Mouse (Mus musculus): Measurements from ENCODE around the gene Mark2. TPM values are rescaled to one million over a fixed set of nuclear protein-coding genes. Genes with fewer than 3 reads are reported as not detected.
A peak's percentile ranks its signal among the peaks of the same experiment; 100 is the strongest.

Gene Mark2
- total RNA-seq, 2 experiments from 2014 or later: 51.9 to 55.4 TPM

DNA sequence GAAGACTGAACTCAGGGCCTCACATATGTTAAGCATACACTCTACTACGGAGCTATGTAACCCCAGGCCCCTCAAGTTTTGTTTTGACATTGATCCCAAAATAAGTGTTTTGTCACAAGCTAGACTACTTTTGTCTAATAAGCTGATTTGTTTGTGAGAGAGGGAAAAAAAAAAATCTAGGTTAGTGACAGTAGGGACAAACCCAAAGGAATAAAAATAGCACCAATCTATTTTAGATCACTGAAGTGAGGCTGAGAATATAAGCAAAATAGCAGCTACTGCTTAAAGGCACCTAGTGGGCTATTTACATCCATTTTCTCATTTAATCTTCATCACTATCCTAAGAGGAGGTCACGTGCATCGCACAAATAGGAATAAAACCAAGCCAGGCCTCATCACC, 102.1 kb downstream of the Mark2 start:
- intact Hi-C loops (cut with DNase I): loop anchor here (5.0 kb wide), 1 partner anchor 103 kb away; the partner anchor contains the start of gene Mark2
- no peak for DNase-seq

DNA sequence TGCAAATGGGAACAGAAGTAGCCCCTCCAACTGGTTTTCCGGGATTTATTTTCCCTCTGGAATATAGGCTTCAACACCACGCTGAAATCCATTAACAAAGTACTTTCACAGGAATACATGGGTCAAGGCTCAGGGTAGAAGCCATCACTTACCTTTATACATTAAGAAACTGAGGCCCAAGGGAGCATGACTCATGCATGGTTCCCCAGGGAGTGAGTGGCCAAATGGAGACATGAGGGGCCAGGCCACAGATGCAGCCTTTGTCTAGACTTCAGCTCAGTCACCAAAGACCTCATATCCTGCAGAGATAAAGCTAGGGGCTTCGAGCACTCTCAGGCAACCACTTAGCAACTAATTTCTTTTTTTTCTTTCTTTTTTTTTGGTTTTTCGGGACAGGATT, 104.9 kb downstream of the Mark2 start:
- intact Hi-C loops (cut with DNase I): loop anchor here (2.0 to 5.0 kb wide), 2 partner anchors 106 to 182 kb away; partner anchors contain the start of gene Mark2
- DNase-seq: no peak

DNA sequence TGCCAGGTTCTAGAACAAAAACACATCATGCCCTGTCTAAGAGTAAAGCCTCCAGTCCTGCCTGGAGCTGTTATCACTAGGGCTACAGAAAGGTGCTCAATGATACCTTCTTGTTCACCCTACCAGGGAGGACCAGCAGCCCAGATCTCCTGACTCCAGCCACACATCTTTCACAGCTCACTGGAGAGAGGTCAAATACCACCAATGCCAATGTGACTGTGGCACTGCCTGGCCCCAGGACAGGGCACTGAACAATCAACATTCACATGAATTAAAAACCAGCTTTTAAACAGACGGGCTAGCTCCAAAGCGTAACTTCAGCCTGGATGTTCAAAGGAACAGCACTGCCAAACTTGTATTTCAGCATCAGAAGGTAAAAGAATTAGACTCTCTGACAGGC, 105.6 kb downstream of the Mark2 start:
- intact Hi-C loops (cut with DNase I): loop anchor here (2.0 to 5.0 kb wide), 2 partner anchors 106 to 183 kb away; partner anchors contain the start of gene Mark2
- DNase-seq: no peak

DNA sequence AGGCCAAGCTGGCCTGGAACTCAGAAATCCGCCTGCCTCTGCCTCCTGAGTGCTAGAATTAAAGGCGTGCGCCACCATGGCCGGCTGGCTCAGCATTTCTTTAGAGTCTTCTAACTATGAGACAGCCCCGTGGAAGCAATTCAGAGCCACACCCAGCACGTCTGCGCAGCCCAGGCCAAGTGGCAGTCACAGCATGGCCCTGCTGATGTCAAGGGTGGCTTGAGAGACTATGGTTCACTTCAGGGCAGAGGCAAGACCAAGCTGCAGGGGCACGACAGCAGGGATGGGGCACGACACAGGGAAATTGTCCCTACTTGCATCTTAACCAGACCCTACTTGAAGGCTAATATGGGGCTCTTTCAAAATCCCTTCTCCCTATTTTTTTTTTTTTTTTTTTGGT, 106.2 kb downstream of the Mark2 start:
- no peak for DNase-seq
- intact Hi-C loops (cut with DNase I): loop anchor here (2.0 to 5.0 kb wide), 2 partner anchors 107 to 201 kb away; partner anchors contain the start of gene Mark2

DNA sequence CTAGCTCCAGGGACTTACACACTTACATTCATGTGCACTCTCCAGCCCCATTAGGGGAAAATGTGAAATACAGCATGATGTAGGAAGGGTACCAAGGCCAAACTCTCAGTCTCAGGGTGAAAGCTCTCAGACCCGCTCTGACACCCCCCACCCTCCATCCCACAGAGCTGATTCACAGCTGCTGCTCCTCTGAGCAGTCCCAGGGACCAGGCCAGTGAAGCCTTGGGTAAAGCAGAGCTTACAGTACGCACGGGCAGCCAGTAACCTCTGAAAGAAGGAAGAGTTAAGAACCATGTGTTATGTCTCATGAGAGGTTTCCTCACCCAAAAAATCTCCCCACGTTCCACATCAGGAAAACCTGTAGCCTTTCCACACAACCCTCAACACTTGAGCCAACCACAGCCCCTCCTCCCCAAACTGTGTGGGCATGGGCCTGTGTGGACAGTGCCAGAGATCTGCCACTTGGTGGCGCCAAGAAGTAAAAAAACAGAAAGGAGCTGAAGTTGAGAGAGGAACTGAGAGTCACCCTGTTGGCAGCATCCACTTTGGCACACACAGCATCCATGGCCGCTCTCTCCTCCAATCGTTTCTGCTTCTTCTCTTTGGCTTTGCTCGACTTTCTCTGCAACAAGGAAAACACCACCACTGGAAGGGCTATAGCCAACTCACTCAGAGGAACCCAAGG, 107.0 kb downstream of the Mark2 start:
- intact Hi-C loops (cut with DNase I): loop anchor here (2.0 to 5.0 kb wide), 2 partner anchors 108 to 202 kb away; partner anchors contain the start of gene Mark2
- DNase-seq: peak; percentile 78 to 86

DNA sequence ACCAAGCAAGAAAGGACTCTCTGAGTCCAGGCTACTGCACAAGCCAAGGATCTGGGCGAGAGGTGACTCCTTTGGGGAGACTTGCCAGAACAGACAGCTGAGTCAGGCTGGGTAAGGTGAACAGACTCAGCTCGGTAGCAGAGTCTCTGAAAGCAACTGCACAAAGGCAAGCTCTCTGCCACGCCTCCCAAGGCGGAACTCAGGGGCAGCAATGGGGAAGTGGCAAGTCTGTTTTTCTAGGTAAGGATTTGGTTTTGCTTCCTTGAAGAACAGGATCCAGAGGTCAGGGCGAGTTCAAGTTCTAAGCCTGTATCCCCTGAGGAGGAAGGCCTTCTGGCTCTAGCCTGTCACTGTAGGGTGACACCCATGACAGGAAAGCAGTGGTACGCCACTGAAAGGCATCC, 115.1 kb downstream of the Mark2 start:
- intact Hi-C loops (cut with DNase I): no loop called here
- DNase-seq: no peak

Other genes with a start within 250 kb of the Mark2 start
- 1 to 10 TPM in 1 of 2 experiments, under 1 TPM in 1; 0.98 to 1.0 TPM for gene Flrt1, start 236.1 kb downstream of the Mark2 start, total RNA-seq (2021)
- 10 to 100 TPM; 77.4 to 79.9 TPM for gene Otub1, start 135.5 kb downstream of the Mark2 start, total RNA-seq (2021)
- gene Cox8a, start 124.2 kb downstream of the Mark2 start, total RNA-seq (2021): 100 to 1,000 TPM; 545 to 557 TPM
- gene Naa40, start 100.7 kb downstream of the Mark2 start, total RNA-seq (2021): 10 to 100 TPM; 19.9 to 20.3 TPM
- gene Rcor2, start 74.5 kb downstream of the Mark2 start, total RNA-seq (2021): 10 to 100 TPM; 10.7 to 12.7 TPM
- 10 to 100 TPM; 21.8 to 23.2 TPM for gene Spindoc, start 41.1 kb upstream of the Mark2 start, total RNA-seq (2021)
- 10 to 100 TPM; 23.7 to 23.8 TPM for gene 2700081O15Rik, start 75.8 kb upstream of the Mark2 start, total RNA-seq (2021)
- gene Rtn3, start 141.4 kb upstream of the Mark2 start, total RNA-seq (2021): 10 to 100 TPM; 79.2 to 87.9 TPM
- 10 to 100 TPM; 24.7 to 28.4 TPM for gene Atl3, start 152.2 kb upstream of the Mark2 start, total RNA-seq (2021)
- 10 to 100 TPM; 77.3 to 83.3 TPM for gene Pla2g16, start 215.6 kb upstream of the Mark2 start, total RNA-seq (2021)